Mouse (Mus musculus) T-helper 2 cell (primary cell): ENCODE data around the gene Cbarp.

ENCODE experiments used
- in situ Hi-C: fragments of 300-600 bp; cut with MboI, MseI; formaldehyde crosslinking; loops from one replicate; pipeline ENCODE4 v1.15.1; 2025; ENCODE audit warnings: high pct_unique_total_duplicates

The Cbarp gene

GRCm38 (mm10) chr10:80131316-80131951, 9.2 kb downstream of the Cbarp start:
- in situ Hi-C loops, result no loop called here

DNA sequence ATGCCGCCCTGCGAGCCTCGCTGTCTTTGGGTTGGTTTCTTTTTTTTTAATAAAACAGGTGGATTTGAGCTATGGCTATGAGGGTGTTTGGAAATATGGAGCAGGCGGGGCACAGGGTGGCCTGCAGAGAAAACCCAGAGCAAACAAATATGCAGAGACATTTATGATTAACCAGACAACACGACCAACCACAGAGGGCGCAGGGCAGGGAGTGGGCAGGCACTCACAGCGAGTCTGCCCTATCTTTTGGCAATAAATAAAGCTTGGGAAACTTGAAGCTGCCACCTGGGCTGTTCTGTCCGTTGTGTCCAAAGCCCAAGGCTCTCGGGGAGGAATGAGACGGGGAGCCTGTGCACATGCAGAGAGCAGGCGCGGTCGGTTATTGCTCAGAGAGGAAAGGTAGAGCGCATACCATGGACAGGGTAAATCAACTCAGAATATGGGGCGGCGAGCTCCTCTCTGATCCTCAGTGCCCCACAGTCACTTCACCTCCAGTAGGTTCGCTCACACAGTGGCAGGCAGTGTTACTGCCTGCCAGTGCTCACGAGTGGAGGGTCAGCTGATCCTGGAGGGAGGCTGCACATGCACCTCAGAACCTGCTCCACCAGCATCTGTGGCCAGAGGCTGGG, 10.1 kb downstream of the Cbarp start:
- in situ Hi-C loops, result no loop called here

- in situ Hi-C loops, result no loop called here
These were observed 10.8 kb downstream of the Cbarp start for GRCm38 (mm10) chr10:80129846-80130245.

DNA sequence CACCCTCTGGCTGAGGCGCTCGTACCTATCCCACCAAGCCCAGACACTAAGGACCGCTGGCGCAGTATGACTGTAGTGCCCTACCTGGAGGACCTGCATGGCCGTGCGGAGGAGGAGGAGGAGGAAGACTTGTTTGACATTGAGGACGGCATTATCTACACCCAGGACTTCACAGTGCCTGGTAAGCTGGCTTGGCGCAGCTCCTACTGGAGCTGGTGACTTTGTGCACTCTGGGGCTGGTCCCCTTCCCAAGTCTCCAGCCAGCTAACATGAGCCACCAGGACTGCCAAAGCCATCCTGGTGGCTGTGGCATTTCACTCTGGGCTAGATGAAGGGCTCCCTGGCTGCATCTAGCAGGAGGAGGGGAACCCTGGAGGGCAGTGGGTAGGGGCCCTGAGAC, 12.7 kb downstream of the Cbarp start:
- in situ Hi-C loops, result no loop called here

- in situ Hi-C loops, result no loop called here
These were observed 16.6 kb downstream of the Cbarp start for GRCm38 (mm10) chr10:80123932-80124562.

DNA sequence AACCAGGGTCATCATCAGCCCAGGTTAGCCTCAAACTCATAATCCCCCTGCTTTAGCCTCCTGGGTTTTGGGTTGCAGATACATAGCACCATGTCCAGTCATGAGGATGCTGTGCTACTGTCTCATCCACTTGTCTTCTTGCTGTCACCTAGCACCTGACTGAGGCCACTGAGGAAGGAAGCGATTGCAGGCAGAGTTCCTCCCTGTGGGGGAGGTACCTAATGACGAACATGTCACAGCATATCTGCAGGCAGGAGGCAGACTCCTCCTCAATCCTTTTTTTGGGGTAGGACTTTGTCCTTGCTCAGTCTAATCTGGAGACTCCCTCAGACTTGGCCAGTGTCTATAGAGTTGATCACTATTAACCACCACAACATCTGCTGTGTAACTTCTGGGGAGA, 19.0 kb downstream of the Cbarp start:
- in situ Hi-C loops, result no loop called here

GRCm38 (mm10) chr10:80120146-80120545, 20.5 kb downstream of the Cbarp start:
- in situ Hi-C loops, result no loop called here

DNA sequence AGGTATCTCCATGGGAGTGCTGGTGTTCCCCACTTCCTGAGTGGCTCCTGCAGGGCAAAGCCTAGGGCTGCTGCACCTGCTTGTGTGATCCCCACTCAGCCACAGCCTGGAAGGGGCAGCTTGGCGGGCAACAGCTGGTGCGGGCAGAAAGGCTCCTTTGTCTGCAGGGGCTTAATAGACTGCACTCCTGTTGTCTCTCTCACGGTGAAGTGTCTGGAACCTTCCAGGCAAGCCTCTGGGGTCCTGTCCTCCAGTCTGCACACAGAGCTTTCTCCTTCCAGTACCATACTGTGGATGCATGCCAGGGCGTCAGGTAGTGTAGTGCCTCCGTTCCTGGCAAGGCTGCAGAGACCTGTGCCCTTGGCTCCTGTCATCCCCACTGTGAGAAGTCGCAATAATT, 22.1 kb downstream of the Cbarp start:
- in situ Hi-C loops, result loop anchor here (10.0 kb wide), 1 partner anchor 124 kb away; the partner anchor contains the start of gene Abca7

DNA sequence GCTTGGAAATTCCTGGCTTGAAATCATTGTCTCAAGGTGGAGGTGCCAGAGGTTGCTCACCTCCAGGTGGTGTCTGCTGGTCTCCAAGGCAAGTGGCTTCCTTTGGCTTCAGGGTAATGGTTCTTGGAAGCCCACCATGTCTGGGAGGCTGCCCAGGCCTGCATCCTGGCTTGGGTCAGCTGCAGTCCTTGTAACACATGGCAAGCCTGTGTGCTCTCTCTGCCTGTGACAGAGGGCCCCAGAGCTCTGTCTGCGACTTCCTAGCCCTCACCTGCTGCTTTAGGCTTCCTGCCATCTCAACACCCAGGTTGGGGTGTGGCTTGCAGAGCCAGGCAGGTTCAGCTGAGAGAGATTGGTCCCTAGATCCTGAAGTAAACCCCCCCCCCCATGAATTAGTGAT, 22.9 kb downstream of the Cbarp start:
- in situ Hi-C loops, result loop anchor here (10.0 kb wide), 1 partner anchor 123 kb away; the partner anchor contains the start of gene Abca7

- in situ Hi-C loops, result loop anchor here (10.0 kb wide), 1 partner anchor 122 kb away; the partner anchor contains the start of gene Abca7
These were observed 23.5 kb downstream of the Cbarp start for GRCm38 (mm10) chr10:80116927-80117691.

DNA sequence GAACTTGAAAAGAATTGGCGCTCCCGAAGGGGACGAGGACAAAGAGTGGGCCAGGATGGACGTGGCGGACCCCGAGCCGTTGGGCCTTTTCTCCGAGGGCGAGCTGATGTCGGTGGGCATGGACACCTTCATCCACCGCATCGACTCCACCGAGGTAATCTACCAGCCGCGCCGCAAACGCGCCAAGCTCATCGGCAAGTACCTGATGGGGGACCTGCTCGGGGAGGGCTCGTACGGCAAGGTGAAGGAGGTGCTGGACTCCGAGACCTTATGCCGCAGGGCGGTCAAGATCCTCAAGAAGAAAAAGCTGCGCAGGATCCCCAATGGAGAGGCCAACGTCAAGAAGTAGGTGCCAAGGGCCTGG, 24.1 kb downstream of the Cbarp start:
- in situ Hi-C loops, result loop anchor here (10.0 kb wide), 1 partner anchor 122 kb away; the partner anchor contains the start of gene Abca7

- in situ Hi-C loops, result loop anchor here (10.0 kb wide), 1 partner anchor 121 kb away; the partner anchor contains the start of gene Abca7
These were observed 24.7 kb downstream of the Cbarp start for GRCm38 (mm10) chr10:80115944-80116335.

- in situ Hi-C loops, result loop anchor here (10.0 kb wide), 1 partner anchor 121 kb away; the partner anchor contains the start of gene Abca7
These were observed 25.2 kb downstream of the Cbarp start, which contains the start of gene Stk11 for GRCm38 (mm10) chr10:80115290-80115943. TSS of gene Stk11 (plus strand) at chr10:80115803.

GRCm38 (mm10) chr10:80114341-80115284, 26.0 kb downstream of the Cbarp start:
- in situ Hi-C loops, result loop anchor here (10.0 kb wide), 1 partner anchor 120 kb away; the partner anchor contains the start of gene Abca7

DNA sequence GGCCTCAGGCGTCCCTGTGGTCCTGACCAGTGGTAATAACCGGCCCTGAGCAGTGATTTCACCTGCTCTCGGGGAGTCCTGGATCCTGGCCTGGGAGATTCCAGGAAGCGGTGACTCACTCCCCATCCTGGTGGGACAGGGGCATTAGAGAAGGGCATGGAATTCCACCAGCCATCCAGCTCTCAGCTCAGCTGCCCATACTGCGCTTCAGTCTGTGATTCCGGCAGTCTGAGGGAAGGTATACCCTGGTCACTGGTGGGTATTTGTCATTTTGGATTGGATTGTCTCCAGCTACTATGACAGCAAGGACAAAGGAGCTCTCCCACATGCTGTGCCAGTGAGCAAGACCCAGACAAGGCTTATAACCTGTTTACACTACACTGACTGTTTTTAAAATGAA, 33.0 kb downstream of the Cbarp start:
- in situ Hi-C loops, result no loop called here

GRCm38 (mm10) chr10:80105926-80106325, 34.7 kb downstream of the Cbarp start:
- in situ Hi-C loops, result no loop called here

DNA sequence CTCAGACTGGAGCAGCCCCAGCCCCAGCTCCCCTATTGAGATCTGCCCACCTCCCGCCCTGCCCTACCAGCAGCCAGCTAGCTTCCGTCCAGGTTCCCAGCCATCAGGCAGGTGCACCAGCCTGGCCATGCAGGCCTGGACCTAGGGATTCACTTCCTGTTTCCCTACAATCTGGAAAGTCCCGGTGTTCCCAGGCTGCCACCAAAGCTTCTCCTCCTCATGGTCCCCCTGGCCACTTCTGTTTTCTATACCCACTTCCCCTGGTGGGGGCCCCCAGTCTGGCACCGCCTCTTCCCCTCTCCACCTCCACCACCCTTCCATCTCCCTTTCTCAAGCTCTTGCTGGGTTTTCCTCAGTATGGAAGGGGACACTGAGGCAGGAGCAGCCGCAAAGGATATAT, 35.2 kb downstream of the Cbarp start, which contains the start of gene Sbno2:
Sbno2 (minus strand) TSS at position 112 of the 400 bp plus-strand sequence.
- in situ Hi-C loops, result no loop called here

GRCm38 (mm10) chr10:80104181-80104580, 36.5 kb downstream of the Cbarp start:
- in situ Hi-C loops, result no loop called here

GRCm38 (mm10) chr10:80103032-80103431, 37.6 kb downstream of the Cbarp start:
- in situ Hi-C loops, result no loop called here
